Mouse (Mus musculus) granulocyte monocyte progenitor cell, adult 5-6 weeks (primary cell): ENCODE data around the gene Gm20509. TPM values are rescaled to one million over a fixed set of nuclear protein-coding genes. Genes with fewer than 3 reads are reported as not detected.
"Not testable (repeated sequence)": the region's sequence is repeated elsewhere in the genome, so short reads cannot be mapped to it uniquely, and the experiment has no call there.

ENCODE experiments used
- ATAC-seq: replicated peaks from 2 replicates; pipeline ENCODE4 v1.8.0; 2016; ENCODE audit warnings: mild to moderate bottlenecking, moderate TSS enrichment, inconsistent platforms; ENCODE audit not compliant: poor library complexity, severe bottlenecking
- total RNA-seq, 2 experiments: library from RNA; stranded (forward) in 1 of 2; stranded (reverse) in 1 of 2; fragments of 200-712, 200-1000 nt in 1 of 2; fragments of >200 nt in 1 of 2; fragmentation: Nextera tagmentation in 1 of 2; gene quantifications; 2 replicates each; pipeline ENCODE4 v1.2.3; 2014 to 2017

Gm20509 gene
- total RNA-seq (2014; fragmentation: Nextera tagmentation) = not detected in 2 replicates
- not detected in 2 replicates for total RNA-seq (2017)

DNA sequence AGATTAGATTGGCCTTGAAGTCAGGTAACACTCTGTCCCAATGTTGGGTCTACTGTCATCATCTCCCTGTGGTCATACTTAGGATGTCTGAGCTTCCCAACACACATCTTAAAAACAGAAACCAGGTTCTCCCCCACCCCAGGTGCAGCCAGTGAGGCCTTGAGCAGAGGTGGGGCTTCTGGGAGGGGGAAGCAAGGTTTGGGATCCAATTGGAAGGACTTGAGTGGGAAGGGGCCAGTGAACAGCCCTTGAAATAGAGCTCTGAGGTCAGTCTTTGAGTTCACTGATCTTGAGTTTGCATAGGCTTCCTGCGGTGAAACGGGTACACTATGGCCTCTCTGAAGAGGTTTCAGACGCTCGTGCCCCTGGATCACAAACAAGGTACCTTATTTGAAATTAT lies at the start of gene Gm20509:
Gm20509 (plus strand) TSS at position 290 of the 400 bp plus-strand sequence.
- ATAC-seq = no peak

DNA sequence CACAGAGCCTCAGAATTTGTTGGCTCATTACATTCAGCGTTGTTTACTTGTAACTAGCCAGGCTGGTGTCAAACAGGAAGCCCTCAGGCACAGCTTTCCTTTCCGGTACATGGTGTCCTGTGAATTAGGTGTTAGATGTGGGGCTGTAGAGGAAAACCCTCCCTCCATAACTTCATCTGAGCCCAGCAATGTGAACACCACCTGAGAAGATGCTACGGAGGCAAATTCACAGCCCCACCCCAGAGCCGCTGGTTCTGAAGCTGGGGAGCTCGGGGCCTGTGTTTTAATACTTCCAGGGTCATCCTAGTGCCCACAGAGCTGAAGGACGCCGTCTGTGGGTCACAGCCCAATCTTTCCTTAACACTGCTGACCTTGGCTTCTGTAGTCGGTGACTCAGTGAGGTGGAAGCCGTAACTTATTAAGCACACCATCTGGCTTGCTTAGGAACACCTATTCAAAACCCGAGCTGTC lies 46.8 kb upstream of the Gm20509 start:
- no peak for ATAC-seq

DNA sequence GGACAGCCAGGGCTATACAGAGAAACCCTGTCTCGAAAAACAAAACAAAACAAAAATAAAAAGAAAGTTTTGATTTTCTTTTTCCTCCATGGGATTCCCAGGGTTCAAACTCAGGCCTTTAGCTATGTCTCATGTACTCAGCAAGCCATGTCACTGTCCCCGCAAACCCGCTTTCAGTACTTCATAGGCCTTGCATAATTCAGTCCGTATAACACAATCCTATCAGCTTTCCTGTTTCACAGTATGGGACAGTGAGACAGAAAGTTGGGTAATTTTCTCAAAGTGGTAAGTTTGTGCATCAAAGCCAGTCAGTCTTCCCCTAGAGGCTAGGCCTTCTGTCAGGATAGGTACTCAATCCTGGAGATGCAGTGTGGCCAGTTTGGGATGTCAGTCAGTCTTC lies 43.0 kb upstream of the Gm20509 start:
- ATAC-seq = peak; percentile 64

DNA sequence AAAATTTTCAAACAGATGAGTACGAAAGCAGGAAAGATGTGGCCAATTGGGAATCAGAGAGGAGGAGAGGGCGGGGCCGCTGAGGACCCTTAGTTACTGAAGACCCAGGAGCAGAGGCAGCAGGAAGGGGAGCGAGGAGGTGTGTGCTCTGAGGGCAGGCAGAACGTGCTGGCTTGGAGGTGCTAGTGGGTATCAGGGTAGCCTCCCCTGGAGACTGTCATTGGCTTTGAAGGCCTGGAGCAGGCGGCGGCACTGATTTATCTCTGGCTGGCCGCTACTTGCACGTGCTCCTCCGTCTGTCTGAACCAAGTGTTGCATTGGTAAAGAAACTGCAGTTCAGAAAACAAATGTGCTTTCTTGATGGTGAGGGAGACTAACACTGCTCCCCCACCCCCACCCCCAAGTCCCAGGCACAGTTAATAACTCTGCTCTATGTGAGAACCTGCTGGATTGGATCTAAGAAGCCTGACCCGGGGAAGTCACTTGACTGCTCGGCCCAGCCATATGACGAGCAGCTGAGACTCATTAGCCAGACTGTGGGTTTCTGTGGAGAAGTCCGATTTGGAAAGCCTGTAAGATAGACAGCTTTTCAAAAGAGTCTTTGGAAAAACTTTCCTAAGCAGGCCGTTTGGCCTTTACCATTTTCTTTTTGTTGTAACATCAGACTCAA lies 38.5 kb upstream of the Gm20509 start:
- ATAC-seq = no peak

DNA sequence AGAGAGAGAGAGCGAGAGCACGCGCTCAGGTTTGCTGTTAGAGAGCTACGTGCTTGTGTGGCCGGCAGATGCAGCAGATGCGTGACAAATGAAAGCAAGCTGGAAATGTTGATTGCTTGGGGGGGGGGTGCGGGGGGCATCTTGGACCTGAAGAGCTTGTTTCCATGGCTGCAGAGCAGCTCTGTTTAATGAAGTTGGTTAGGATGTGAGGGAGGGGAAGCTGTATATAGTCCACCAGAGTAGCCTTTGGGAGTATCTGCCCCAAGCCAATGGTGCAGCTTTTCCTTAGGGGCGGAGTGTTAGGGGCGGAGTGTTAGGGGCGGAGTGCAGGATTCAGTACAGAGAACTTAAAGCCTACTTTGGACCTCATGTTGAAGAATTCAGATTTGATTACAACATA lies 35.2 kb upstream of the Gm20509 start:
- peak; percentile 20; the same call in 1 of the 2 replicates for ATAC-seq

DNA sequence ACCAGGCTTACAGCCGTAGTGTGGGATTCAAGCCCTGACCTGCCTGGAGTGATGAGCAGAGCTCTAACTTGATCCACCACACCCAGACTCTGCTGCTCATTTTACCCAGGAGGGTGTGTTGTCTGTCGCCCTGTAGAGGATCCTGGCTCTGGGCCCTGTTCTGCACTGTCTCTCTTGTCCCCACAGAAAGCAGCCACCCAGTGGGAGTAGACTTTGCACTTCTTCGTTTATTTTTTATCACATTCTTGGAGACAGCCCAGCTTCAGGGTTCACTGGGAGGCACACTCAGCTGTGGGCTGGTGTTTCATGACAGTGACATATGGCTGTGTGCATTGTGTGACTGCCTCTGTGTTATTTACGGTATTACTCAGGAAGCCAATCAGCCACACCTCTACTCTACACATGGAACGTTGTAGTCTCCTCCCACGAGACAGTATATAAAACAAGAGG lies 34.0 kb upstream of the Gm20509 start:
- no peak; the same call in 1 of the 2 replicates for ATAC-seq

DNA sequence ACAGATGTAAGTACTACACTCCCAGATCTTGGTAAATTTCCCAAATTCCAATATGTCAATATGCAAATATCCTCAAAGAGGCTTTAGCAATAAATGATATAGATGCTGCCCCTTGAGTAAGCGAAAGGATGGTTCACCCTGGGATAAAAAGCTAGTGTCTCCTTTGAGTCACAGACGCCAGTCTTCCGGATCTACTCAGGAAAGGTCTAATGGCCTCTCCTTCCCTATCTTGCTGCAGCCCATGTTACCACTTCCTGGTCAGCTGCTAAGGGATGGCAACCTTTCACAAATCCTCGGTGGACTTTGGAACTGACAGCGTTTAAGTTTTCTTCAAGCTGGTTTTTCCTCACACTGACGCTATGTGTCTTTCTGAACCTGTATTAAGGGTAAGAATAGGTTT lies 33.6 kb upstream of the Gm20509 start:
- peak; percentile 38 for ATAC-seq

DNA sequence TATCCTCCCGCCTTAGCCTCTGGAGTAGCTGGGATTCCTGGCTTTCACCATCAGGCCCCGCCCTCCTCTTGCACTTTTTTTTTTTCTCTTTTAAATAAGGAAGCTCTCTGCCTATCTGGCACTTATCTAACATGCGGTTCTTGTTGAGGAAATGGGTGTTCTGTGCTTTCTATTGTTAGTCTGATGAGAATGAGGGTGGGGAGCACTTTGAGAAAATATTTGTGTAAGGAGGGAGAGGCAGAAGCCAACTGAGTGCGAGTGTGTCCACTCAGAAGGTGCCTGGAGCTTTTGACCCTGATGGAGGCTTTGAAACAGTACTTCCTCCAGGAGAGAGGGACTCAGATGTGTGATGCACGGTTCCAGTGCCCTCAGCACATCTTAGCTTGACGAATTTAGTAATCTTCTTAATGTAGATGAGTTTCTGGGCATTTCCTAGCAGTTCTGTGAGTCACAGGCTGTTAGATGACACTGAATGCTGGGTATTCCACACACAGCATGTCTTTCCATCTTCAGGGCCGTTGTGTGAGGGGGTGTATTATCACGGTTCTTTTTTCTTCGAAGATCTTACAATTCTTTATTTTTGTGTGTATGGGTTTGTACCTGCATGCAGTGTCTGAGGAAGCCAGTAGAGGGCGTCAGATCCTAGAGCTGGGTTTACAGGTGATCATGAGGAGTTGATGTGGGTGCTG lies 31.2 kb upstream of the Gm20509 start:
- peak; percentile 52 for ATAC-seq

DNA sequence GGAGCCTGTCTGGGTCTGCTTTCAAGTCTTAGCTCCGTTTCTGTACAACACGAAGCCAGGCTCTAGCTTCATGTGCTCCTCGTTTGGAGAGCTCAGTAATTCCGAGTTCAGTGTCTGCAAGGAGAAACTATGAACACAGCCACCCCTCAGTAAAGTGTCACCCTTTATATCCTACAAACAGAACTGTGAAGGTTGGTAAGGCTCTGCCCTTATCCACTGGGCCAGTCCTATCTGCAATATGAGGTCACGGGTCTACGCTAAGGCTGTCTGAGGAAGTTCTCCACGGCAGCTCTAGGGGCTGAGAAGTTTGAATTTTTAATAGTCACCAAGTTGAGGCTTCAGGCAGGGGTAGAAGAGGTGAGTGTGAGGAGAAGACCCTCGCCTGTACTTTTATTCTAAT lies 29.8 kb upstream of the Gm20509 start:
- ATAC-seq = peak; percentile 31

DNA sequence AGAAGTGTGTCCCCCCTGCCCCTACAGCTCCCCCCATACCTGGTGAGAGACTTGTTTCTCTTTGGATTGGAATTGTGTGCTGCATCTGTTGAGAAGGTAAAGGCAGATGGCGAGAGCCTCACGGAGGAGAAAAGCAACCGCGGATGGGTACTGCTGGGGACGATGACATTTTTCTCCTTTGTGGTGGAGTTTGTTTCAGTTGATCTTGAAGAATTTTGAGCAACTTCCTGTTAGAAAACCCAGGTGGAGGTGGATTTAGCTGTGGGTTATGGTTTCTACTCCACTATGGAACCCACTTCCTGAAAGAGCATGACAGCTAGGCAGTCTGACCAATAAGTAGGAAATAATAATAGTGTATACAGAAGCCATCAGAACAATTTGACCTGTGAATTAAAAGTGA lies 29.1 kb upstream of the Gm20509 start:
- ATAC-seq = peak; percentile 48

DNA sequence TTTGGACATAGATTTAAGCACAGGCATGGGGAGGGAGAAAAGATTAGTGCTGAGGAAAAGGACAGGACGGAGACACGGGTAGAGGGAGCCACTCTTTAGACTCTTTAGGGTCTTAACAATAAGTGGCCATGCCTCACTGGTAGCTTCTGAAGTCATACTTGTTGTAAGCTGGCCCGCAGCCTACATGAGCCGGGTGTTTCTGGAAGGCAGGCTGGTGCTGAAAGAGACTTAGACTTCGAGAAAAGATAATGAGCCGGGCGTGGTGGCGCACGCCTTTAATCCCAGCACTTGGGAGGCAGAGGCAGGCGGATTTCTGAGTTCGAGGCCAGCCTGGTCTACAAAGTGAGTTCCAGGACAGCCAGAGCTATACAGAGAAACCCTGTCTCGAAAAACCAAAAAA lies 22.9 kb upstream of the Gm20509 start:
- ATAC-seq = not testable (repeated sequence)

DNA sequence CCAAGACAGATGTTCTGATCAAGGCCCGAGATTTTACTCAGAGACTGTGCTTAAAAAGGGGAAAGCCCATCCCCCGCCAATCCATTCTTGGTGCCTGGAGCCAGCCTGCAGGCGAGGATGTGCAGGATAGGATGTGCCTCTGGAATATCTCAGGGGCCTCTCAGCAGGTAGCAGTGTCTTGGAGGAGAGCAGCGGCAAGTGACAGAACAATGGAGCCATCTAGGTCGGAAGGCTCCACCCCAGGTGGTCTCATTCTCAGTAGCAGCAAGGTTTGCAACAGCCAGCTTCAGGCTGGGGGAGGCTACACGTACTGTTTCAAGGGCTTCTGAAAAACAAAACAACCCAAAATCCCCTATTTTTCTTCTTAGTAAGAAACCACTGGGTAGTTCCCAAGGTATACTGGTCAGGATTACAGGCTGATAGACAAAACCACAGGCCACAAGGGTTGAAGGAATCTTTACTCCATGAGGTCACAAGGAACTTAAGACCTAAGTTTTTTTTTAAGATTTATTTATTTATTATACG lies 22.4 kb upstream of the Gm20509 start:
- no peak for ATAC-seq

DNA sequence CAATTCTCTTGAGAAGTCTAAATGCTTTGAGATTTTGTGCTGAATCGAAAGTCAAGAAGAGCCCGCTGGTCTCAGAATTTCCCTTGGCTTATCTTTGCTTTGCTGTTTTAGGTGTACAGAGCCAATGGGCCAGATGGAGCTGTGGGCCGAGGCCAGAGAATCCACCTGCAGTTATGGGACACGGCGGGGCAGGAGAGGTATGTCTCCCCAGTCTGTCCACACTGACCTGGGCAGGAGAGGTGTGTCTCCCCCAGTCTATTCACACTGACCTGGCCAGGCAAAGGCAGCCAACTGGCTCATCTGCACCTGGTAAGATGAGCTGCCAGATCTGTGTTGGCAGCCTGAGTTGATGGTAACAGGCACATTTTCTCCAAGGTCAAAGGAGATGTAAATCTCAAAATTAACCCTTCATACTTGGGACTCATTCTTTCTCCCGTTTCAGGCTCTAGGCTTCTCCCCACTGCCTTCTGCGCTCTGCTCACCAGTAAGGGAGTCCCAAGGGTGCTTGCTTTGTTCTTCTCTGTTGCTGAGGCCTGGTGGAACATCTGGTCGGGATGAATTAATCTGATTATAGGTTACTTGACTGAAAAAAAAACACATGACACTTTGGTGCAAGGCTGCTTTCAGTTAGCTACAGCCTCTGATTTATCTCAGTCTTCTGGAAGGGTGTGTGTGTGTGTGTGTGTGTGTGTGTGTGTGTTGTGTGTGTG lies 19.8 kb upstream of the Gm20509 start:
- ATAC-seq = no peak

DNA sequence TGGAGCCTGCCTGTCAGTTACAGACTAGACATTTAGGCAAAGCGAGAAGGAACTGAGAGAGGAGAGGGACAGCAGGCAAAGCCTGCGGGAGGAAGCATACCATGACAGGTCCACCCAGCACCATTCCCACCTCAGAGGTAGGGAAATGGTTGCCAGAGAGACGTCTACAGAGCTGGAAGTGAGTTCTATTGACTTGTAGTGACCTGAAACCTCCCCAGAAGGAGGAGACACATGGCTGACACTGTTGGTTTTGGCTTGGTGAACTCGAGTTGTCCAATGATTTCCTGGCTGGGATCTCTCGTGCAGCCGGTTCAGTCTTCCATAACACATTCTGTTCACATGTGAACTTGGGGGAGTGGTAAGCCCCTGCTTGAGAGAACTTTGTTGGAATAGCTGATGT lies 18.3 kb upstream of the Gm20509 start:
- peak; percentile 15 for ATAC-seq

DNA sequence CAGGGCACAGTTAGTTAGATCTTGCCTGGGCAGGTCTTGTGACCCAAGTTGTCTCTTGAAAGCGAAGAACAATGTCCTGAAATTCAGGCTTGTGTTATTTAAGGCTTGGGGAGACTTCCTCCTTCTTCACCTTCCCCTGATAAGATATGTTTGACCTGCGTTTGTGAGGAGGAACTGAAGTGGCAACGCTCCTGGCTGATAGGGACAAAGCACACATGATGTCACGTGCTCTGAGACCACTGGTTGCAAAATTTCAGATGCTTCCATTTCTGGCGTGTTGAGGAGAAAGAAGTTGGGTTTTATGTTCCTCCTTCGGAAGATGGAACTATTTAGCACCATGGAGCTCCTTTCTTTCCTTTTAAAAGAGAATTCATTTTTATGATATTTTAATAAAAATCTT lies 16.4 kb upstream of the Gm20509 start:
- ATAC-seq = peak; percentile 29

DNA sequence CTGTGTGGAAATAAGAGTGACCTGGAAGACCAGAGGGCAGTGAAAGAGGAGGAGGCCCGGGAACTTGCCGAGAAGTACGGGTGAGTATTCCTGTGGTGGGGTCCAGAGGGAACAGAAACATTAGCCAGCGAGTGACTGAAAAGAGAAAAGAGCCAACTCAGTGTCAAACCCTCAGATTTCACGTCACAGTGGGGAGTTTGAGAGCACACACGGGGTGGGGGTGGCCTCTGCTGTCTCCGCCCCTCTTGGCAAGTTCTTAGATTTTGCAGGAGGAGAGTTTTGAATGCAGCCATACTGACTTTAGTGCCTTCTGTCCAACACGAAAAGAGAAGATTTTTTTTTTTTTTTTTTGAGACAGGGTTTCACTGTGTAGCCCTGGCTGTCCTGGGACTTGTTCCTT lies 15.1 kb upstream of the Gm20509 start:
- ATAC-seq = peak; percentile 30

DNA sequence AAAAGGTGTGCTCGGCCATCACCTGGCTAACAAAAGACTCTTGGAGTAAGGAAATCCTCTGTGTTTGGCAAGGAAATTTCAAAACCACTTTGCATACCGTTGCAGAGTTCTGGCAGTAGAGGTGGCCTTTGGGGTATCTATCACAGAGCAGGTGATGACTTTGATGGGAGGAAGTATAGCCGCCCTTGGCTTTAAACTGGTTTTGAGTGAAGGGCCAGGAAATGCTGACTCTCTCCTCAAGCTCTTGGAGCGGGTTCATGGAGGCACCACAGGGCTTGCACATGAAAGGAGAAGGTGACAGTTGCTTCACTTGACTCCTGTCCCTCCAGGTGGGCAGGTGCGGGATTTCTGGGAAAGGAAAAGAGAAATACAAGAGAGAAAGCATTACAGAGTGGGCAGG lies 14.7 kb upstream of the Gm20509 start:
- no peak for ATAC-seq

DNA sequence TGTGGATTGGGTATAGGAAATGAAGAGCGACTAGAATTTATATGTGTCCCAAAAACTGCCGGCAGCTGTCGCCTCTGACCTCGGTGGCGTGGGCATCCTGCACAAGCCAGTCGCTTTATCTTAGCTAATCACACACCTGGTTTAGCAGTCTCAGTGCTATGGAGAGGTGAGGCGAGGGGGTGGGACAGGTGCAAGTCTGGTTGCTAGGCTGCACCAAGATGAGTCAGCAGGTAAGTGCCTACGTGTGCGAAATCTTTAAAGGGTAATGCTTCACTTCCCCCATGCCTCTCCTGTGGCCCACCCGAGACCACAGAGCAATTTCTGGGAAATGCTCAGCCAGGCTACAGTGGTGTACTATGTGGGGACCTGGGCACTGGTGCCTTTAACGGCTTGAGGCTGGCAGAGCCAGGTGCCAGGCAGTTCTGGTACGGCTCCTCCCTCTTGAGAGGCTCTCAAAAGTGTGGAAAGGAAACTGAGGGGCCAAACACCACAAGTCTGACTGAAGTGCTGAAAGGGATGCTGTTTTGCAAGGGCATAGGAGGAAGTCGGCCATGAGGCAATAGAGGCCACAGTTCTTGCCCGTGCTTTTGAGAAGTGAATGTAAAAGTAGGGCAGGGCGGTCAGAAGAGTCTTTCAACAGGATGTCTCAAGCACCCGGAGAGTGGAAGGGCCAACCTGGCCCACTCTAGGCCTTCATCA lies 12.9 kb upstream of the Gm20509 start:
- peak; percentile 69 for ATAC-seq

DNA sequence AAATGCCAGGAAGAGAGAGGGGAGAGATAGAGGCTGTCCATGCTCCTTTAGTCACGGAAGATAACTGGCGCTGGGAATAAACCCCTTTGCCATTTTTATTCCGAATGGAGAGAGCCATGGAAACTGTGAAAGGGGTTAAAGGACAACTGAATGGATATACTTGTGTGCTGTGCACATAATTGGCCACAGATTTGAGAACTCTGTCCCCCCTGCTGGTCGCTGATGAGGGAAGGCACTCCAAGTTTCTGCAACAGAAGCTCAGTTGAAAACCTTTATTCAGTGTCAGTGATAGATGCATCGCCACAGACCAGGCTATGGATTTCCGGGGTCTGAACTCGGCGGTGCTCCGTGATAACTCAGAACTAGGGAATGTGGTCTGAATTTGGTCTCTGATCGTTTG lies 12.1 kb upstream of the Gm20509 start:
- ATAC-seq = no peak

DNA sequence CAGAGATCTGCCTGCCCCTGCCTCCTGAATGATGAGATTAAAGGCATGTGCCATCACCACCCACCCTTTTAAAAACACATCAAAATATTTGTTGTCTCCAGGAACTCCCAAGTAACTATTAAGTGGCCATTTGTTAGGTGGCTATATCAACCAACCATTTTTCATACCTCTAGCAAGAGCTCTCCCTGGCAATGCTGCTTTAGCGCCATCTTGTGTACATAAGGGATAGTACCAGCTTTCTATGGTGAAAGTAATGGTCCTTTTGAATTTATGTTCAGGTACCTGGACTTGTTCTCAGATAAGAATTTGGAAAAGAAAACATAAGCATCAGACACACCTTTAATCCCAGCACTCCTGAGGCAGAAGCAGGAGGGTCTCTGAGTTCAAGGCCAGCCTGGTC lies 10.5 kb upstream of the Gm20509 start:
- ATAC-seq = no peak
